ENCODE assay signal across 1 mouse cellular context in genomic region chr4:106560846-106561781, GRCm38 (mm10).
TF ChIP-seq lines count a peak whose summit lies in the region.

Dhcr24 (plus strand) TSS chr4:106561038.

TF ChIP-seq in CH12.LX, 34 proteins besides CTCF, POLR2A, EP300 and RAD21 (continued from another document):
- TF ChIP-seq ELF1 (IDR thresholded peaks at IDR 0.05; ENCODE audit: low read depth, low read length) (no peak; the same call in 1 of the 2 replicates), MYC (IDR thresholded peaks at IDR 0.05; ENCODE audit: low read depth, low read length) (no peak), TCF12 (IDR thresholded peaks at IDR 0.05; ENCODE audit: low read depth, low read length) (peak; percentile 44; the same call in 1 of the 2 replicates), NRF1 (IDR thresholded peaks at IDR 0.05; ENCODE audit: low read depth, low read length) (peak; percentile 78), POLR2AphosphoS2 (IDR thresholded peaks at IDR 0.05; ENCODE audit: low read depth, low read length) (no peak), USF2 (conservative IDR thresholded peaks at IDR 0.05; ENCODE audit: low read depth, low read length) (no peak), TBP (conservative IDR thresholded peaks at IDR 0.05; ENCODE audit: low read depth, low read length) (no peak), NELFE (IDR thresholded peaks at IDR 0.05; ENCODE audit: low read depth, low read length) (peak; percentile 76)
